Mouse (Mus musculus) kidney, adult 2 months (tissue): ENCODE measurements at regions not wholly inside any gene's neighbourhood (a gene's known extent, or its start where the extent isn't known, plus 50 kb on each side); places are given as distances from the start of the nearest gene placed in this dataset.

Source experiments
- DNase-seq: peaks from one replicate; pipeline ENCODE4 v3.0.0; 2021
- H3K27ac ChIP-seq: fragments of 200-500 bp; 2 replicates; pipeline ENCODE4 v1.5.1; 2012; ENCODE audit warnings: low read depth, low read length, control low read depth, inconsistent platforms; ENCODE audit not compliant: insufficient read depth
- H3K27me3 ChIP-seq: fragments of 200-500 bp; replicated peaks from 2 replicates; pipeline ENCODE4 v1.6.1; 2012; ENCODE audit warnings: mild to moderate bottlenecking, moderate library complexity, low read length, inconsistent platforms; ENCODE audit not compliant: control insufficient read depth, insufficient read depth
- H3K36me3 ChIP-seq: fragments of 200-500 bp; 2 replicates; pipeline ENCODE4 v1.6.1; 2012; ENCODE audit warnings: mild to moderate bottlenecking, moderate library complexity, low read length, inconsistent platforms; ENCODE audit not compliant: control insufficient read depth, insufficient read depth
- H3K4me1 ChIP-seq: fragments of 200-500 bp; 2 replicates; pipeline ENCODE4 v1.6.1; 2011; ENCODE audit warnings: low read length; ENCODE audit not compliant: control insufficient read depth, insufficient read depth
- H3K4me3 ChIP-seq: fragments of 200-500 bp; 2 replicates; pipeline ENCODE4 v1.5.1; 2011; ENCODE audit warnings: mild to moderate bottlenecking, low read depth, low read length, control low read depth; ENCODE audit not compliant: insufficient read depth
- CTCF ChIP-seq: fragments of 200-500 bp; conservative IDR thresholded peaks from 2 replicates; pipeline ENCODE4 v1.5.1; 2011; ENCODE audit warnings: low read depth, mild to moderate bottlenecking, control low read depth, low read length, moderate library complexity, mixed read lengths; ENCODE audit not compliant: insufficient read depth, insufficient read length
- POLR2A ChIP-seq: fragments of 200-500 bp; IDR thresholded peaks from one replicate; pipeline ENCODE4 v1.6.1; 2011; ENCODE audit warnings: low read depth, low read length, control low read depth
- WGBS: fragments of 180-500 bp; shearing (Covaris S2); methylation state at CpG from one replicate; pipeline ENCODE4 v1.1.7; 2018; 5-methylcytosine and 5-hydroxymethylcytosine counted together

- no peaks in the 10 kb centered on the region for H3K4me1 ChIP-seq
- no peak overlapping the region for H3K4me3 ChIP-seq
- DNase-seq, result no peak
- TF ChIP-seq POLR2A (no peak), CTCF (no peak)
- 79% methylated on average over 2 of the region's 2 CpGs for WGBS
- H3K27me3 ChIP-seq, result no peaks in the 10 kb centered on the region
- no peak overlapping the region for H3K27ac ChIP-seq
- H3K36me3 ChIP-seq, result no peaks in the 10 kb centered on the region
These were observed 157.7 kb upstream of the 1700009N14Rik start for GRCm38 (mm10) chr4:39292348-39292845.

- no peaks in the 10 kb centered on the region for H3K4me1 ChIP-seq
- no peaks in the 10 kb centered on the region for H3K36me3 ChIP-seq
- TF ChIP-seq POLR2A (no peak), CTCF (peak; percentile 36)
- 35% methylated on average over 2 of the region's 2 CpGs for WGBS
- H3K4me3 ChIP-seq, result no peak overlapping the region
- no peak for DNase-seq
- no peak overlapping the region for H3K27ac ChIP-seq
- H3K27me3 ChIP-seq, result no peaks in the 10 kb centered on the region
These were observed 140.0 kb upstream of the 1700009N14Rik start for GRCm38 (mm10) chr4:39310131-39310530.

- TF ChIP-seq POLR2A, result no peak
- TF ChIP-seq CTCF, result no peak
- no peak for DNase-seq
- Histone ChIP-seq H3K36me3 (no peaks in the 10 kb centered on the region), H3K27ac (no peak overlapping the region), H3K4me3 (no peak overlapping the region), H3K27me3 (no peaks in the 10 kb centered on the region), H3K4me1 (no peaks in the 10 kb centered on the region)
- 55% methylated on average over 6 of the region's 6 CpGs for WGBS
These were observed 105.5 kb upstream of the 1700009N14Rik start for GRCm38 (mm10) chr4:39344401-39345138.

GRCm38 (mm10) chr4:39345139-39345412, 105.0 kb upstream of the 1700009N14Rik start:
- Histone ChIP-seq H3K36me3 (no peaks in the 10 kb centered on the region), H3K27ac (no peak overlapping the region), H3K4me3 (no peak overlapping the region), H3K27me3 (no peaks in the 10 kb centered on the region), H3K4me1 (no peaks in the 10 kb centered on the region)
- 27% methylated on average over 1 of the region's 1 CpGs for WGBS
- no peak for DNase-seq
- TF ChIP-seq POLR2A (no peak), CTCF (no peak)

GRCm38 (mm10) chr4:39368159-39368558, 81.9 kb upstream of the 1700009N14Rik start:
- H3K27me3 ChIP-seq, result no peaks in the 10 kb centered on the region
- DNase-seq, result no peak
- no peak overlapping the region for H3K4me3 ChIP-seq
- no peaks in the 10 kb centered on the region for H3K4me1 ChIP-seq
- no peak for TF ChIP-seq POLR2A
- no peak for TF ChIP-seq CTCF
- no peaks in the 10 kb centered on the region for H3K36me3 ChIP-seq
- H3K27ac ChIP-seq, result no peak overlapping the region
- 80% methylated on average over 3 of the region's 3 CpGs for WGBS

- no peaks in the 10 kb centered on the region for H3K36me3 ChIP-seq
- DNase-seq, result peak; percentile 1
- no peaks in the 10 kb centered on the region for H3K4me1 ChIP-seq
- no peak for TF ChIP-seq CTCF
- no peak for TF ChIP-seq POLR2A
- H3K4me3 ChIP-seq, result no peak overlapping the region
- no peak overlapping the region for H3K27ac ChIP-seq
- H3K27me3 ChIP-seq, result no peaks in the 10 kb centered on the region
- WGBS, result 47% methylated on average over 2 of the region's 2 CpGs
These were observed 69.3 kb upstream of the 1700009N14Rik start for GRCm38 (mm10) chr4:39380771-39381170.

GRCm38 (mm10) chr4:39398226-39398625, 51.9 kb upstream of the 1700009N14Rik start:
- Histone ChIP-seq H3K27ac (no peak overlapping the region), H3K36me3 (no peaks in the 10 kb centered on the region), H3K4me1 (no peaks in the 10 kb centered on the region), H3K4me3 (no peak overlapping the region), H3K27me3 (no peaks in the 10 kb centered on the region)
- 39% methylated on average over 3 of the region's 3 CpGs for WGBS
- DNase-seq, result no peak
- TF ChIP-seq POLR2A (no peak), CTCF (no peak)
